Mouse (Mus musculus) colon, adult 2 months (tissue): ENCODE measurements around the gene Sfpq. TPM values are rescaled to one million over a fixed set of nuclear protein-coding genes. Genes with fewer than 3 reads are reported as not detected.

Experiments used
- polyA plus RNA-seq: library from polyadenylated mRNA; depleted of rRNA; stranded (reverse); fragments of >200 nt; gene quantifications from 2 replicates; pipeline ENCODE4 v1.2.3, GENCODE M21; 2012; rRNA removed

Gene Sfpq
- 41.9 and 48.0 TPM in 2 replicates for polyA plus RNA-seq

DNA sequence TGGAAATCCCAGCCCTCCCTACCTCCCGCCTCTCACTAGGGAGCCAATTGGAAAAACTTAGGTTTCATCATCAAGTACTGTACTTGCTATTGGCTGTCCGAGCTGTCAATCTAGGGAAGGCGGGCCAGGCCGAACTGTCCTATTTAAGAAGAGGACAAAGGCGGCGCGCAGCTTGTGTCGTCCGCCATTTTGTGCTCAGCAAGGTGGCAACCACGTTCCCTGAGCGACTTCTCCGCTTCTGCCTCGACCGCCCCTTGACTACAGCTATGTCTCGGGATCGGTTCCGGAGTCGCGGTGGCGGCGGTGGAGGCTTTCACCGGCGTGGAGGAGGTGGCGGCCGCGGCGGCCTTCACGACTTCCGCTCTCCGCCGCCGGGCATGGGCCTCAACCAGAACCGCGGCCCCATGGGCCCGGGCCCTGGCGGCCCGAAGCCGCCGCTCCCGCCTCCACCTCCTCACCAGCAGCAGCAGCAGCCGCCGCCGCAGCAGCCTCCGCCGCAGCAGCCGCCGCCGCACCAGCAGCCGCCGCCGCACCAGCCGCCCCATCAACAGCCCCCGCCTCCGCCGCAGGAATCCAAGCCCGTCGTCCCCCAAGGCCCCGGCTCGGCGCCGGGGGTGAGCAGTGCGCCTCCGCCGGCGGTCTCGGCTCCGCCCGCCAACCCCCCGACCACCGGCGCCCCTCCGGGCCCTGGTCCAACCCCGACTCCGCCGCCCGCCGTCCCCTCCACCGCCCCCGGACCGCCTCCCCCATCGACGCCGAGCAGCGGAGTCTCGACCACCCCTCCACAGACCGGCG lies at the start of gene Sfpq:
TSS of gene Sfpq (plus strand) at position 174 of the 795 bp plus-strand sequence.

DNA sequence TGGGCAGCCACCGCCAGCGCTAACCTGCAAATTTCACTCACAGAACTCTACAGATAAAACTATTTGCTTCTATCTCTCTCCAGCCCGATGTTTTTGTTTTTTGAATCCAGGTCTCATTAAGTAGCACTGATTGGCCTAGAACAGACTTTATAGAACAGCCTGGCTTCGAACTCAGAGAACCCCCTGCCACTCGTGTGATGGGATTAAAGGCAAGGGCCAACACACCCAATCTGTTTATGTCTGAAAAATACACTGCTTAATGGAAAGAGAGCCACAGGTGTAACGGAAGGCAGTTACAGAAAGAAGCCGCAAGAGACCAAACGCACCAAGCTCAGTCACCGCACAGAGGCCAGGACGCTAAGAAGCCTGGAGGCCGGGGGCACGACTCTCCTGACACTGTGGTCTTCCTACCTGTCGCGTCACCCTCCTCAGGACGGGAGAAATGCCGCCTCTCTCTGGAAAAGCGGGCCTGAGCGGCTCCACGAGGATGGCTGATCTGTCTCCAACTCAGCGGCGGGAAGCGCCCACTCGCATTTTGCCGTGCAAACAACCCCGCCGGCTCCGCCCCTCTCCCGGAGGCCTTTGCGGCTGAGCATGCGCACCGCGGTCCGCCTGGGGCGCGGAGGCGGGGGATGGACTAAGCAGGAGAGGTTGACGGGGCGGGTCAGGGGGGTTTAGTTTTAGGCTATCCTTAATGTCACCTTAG lies 39.6 kb downstream of the Sfpq start, which contains the start of gene Zmym1:
TSS of gene Zmym1 (minus strand) at position 568 of the 706 bp plus-strand sequence.

DNA sequence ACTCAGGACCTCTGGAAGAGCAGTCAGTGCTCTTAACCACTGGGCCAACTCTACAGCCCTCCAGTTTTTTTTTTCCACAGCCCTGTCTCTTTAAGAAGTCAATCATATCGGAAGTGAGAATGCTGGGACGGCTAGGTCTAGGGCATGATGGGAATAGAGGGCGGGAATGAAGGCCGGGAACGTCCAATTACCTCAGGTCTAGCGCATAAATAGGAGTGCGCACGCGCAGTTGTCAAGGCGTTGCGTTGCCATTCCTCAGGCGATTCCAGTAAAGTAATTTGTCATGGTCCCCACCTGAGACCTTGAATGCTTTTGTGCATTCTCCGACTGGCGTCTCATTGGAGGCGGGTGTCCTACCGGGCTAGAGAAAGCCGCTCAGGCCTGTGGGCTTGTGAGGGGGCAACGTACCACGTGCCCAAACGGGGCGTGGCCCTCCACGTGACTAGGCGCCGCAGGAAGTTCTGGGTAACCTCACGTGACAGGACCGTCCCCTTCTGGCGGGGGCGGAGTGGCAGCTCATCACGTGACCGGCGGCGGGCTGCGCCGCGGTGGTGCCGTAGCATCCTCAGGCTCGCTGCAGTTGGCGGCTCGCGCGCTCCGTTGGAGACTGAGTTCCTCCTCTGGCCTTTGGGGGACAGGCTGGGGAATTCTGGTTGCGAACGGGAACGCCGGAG lies 55.9 kb downstream of the Sfpq start, which contains the start of gene Zmym6:
TSS of gene Zmym6 (plus strand) at position 509 of the 674 bp plus-strand sequence.

Other genes starting within 250 kb of the Sfpq start
- 1.7 and 2.5 TPM in 2 replicates for gene Zmym4, start 53.2 kb upstream of the Sfpq start, polyA plus RNA-seq
- gene Zmym1, start 39.8 kb downstream of the Sfpq start, polyA plus RNA-seq, result 0.97 and 1.0 TPM in 2 replicates
- 2.0 and 2.1 TPM in 2 replicates for gene Zmym6, start 56.1 kb downstream of the Sfpq start, polyA plus RNA-seq
- 13.4 and 17.1 TPM in 2 replicates for gene Tmem35b, start 102.4 kb downstream of the Sfpq start, polyA plus RNA-seq
- gene Dlgap3, start 147.9 kb downstream of the Sfpq start, polyA plus RNA-seq, result 1.3 and 1.5 TPM in 2 replicates
- gene Smim12, start 222.5 kb downstream of the Sfpq start, polyA plus RNA-seq, result 32.6 and 36.4 TPM in 2 replicates